Comparison of ENCODE assay signal across 17 mouse cellular contexts in genomic region chr1:194809600-194809999, GRCm38 (mm10).
"Had no signal": no experiment of that assay in that cellular context is flagged by ENCODE, and none has a peak within 500 bp of the region (broad histone marks: within the 10 kb centered on the region; RNA-seq: fewer than 3 reads in every experiment).

No protein-coding gene starts in this region.

- H3K9me3 ChIP-seq: limb, embryonic 10.5 days; limb, embryonic 13.5 days had no signal

- H3K27ac ChIP-seq: hindbrain, postnatal 0 days; kidney, postnatal 0 days; limb, embryonic 10.5 days; limb, embryonic 13.5 days had no signal

- DNase-seq: kidney, adult 18-20 months; kidney, adult 9 months; kidney, postnatal 25 days; layer of hippocampus, adult 9-11 months; lung, postnatal 4 days; midbrain, embryonic 14.5 days; thymus, adult 2 months; thymus, postnatal 14 days; thymus, postnatal 4 days had no signal

- H3K4me3 ChIP-seq: layer of hippocampus, adult 2 months; limb, embryonic 10.5 days; limb, embryonic 13.5 days had no signal

- H3K4me2 ChIP-seq: limb, embryonic 13.5 days; midbrain, embryonic 11.5 days had no signal

- ATAC-seq: hindbrain, postnatal 0 days; inflammation-experienced regulatory T-cells, adult 6 months; intestine, embryonic 16.5 days had no signal

- H3K9ac ChIP-seq: limb, embryonic 13.5 days had no signal

- H3K4me1 ChIP-seq: limb, embryonic 10.5 days; limb, embryonic 13.5 days had no signal

- H3K27me3 ChIP-seq: limb, embryonic 13.5 days had no signal
